Mouse (Mus musculus) heart, postnatal 25 days (tissue): ENCODE results near the gene Mthfs. TPM values are rescaled to one million over a fixed set of nuclear protein-coding genes. Genes with fewer than 3 reads are reported as not detected.

Source experiments
- DNase-seq: peaks from one replicate; pipeline ENCODE4 v3.0.0; 2022; ENCODE audit warnings: low spot score
- intact Hi-C: fragments of 180-260 bp; cut with DNase I; formaldehyde crosslinking; loops from one replicate; pipeline ENCODE4 v1.15.1; 2025
- total RNA-seq, 2 experiments: library from RNA; stranded (reverse); gene quantifications; 2 replicates each; pipeline ENCODE4 v1.2.3; 2021

The Mthfs gene
- total RNA-seq, 2 experiments from 2014 or later = 13.2 to 16.1 TPM

DNA sequence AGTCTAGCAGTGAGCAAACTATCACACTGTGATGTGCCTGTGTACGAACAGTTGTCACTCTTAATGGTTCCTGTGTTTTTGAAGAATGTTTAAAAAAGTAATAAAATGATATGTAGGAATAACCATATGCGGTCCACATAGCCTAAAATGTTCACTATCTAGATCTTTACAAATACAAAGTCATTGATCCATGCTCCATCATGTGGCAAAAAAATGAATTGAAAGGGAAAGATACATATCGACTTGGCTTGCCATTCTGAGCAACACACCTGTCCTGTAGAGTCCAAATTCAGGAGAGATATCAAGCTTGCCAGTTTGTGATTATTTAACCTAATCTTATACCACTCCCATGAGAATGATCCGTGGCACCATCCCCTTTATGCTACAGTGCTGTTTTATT lies 164.2 kb downstream of the Mthfs start:
- no peak for DNase-seq
- intact Hi-C loops = no loop called here

DNA sequence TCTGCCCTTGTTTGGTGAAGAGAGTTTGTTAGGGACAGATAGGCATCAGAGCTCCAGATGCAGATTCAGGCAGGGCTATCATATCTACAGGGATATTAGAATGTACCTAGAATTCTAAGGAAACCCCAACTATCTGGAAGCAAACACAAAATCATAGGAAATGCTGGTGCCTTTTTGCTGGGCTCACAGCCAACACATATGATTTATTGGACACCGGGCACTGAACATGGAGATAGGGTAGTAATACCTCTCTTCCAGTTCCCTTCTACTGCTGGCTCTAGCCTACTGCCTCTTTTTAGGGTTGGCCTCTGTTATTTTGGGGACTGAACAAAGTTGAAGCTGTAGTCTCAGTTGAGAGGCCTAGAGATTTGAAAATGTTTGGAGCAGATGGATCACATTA lies 192.6 kb downstream of the Mthfs start:
- no peak for DNase-seq
- intact Hi-C loops = no loop called here

Other genes with a start within 250 kb of the Mthfs start
- gene Trim43b, start 117.8 kb upstream of the Mthfs start, total RNA-seq = not detected
- gene Bcl2a1b, start 11.5 kb upstream of the Mthfs start, total RNA-seq = under 1 TPM in 1 of 2 experiments, not detected in 1; 0.53 TPM
- gene Gm29094, start 11.3 kb upstream of the Mthfs start, total RNA-seq = not detected